Mouse (Mus musculus): Measurements from ENCODE around the gene Nfkbie.

The Nfkbie gene

GRCm38 (mm10) chr17:45559732-45560525 lies 4.4 kb downstream of the Nfkbie start:
- no peak for DNase-seq (ENCODE audit: low read depth, low spot score)

GRCm38 (mm10) chr17:45563216-45563615 lies 7.7 kb downstream of the Nfkbie start:
- peak; percentile 77 for DNase-seq (ENCODE audit: low read depth, low spot score)

GRCm38 (mm10) chr17:45563655-45564530 lies 8.4 kb downstream of the Nfkbie start, which contains the start of gene Slc35b2:
Slc35b2 (plus strand) TSS chr17:45563874.
- peak; percentile 91 for DNase-seq (ENCODE audit: low read depth, low spot score)

- peak; percentile 58 for DNase-seq (ENCODE audit: low read depth, low spot score)
Observed at GRCm38 (mm10) chr17:45564531-45565084, 9.1 kb downstream of the Nfkbie start.

- DNase-seq (ENCODE audit: low read depth, low spot score) = no peak
Observed at GRCm38 (mm10) chr17:45565103-45565502, 9.6 kb downstream of the Nfkbie start.

- DNase-seq (ENCODE audit: low read depth, low spot score) = no peak
Observed at GRCm38 (mm10) chr17:45566031-45566359, 10.5 kb downstream of the Nfkbie start.

- no peak for DNase-seq (ENCODE audit: low read depth, low spot score)
Observed at GRCm38 (mm10) chr17:45566360-45567161, 11.1 kb downstream of the Nfkbie start.

GRCm38 (mm10) chr17:45567162-45567601 lies 11.7 kb downstream of the Nfkbie start:
- no peak for DNase-seq (ENCODE audit: low read depth, low spot score)

- DNase-seq (ENCODE audit: low read depth, low spot score) = no peak
Observed at GRCm38 (mm10) chr17:45568990-45569389, 13.5 kb downstream of the Nfkbie start.

GRCm38 (mm10) chr17:45569999-45570398 lies 14.5 kb downstream of the Nfkbie start:
- DNase-seq (ENCODE audit: low read depth, low spot score) = no peak

GRCm38 (mm10) chr17:45572103-45573086 lies 16.9 kb downstream of the Nfkbie start:
- DNase-seq (ENCODE audit: low read depth, low spot score) = peak; percentile 82

- DNase-seq (ENCODE audit: low read depth, low spot score) = peak; percentile 99
Observed at GRCm38 (mm10) chr17:45573087-45573779, 17.7 kb downstream of the Nfkbie start, which contains the start of gene Hsp90ab1. Hsp90ab1 (minus strand) TSS chr17:45573271.

GRCm38 (mm10) chr17:45573780-45574123 lies 18.2 kb downstream of the Nfkbie start:
- peak; percentile 99 for DNase-seq (ENCODE audit: low read depth, low spot score)

GRCm38 (mm10) chr17:45574129-45574761 lies 18.7 kb downstream of the Nfkbie start:
- DNase-seq (ENCODE audit: low read depth, low spot score) = peak; percentile 86

- DNase-seq (ENCODE audit: low read depth, low spot score) = no peak
Observed at GRCm38 (mm10) chr17:45575123-45575897, 19.8 kb downstream of the Nfkbie start.

GRCm38 (mm10) chr17:45578242-45578641 lies 22.7 kb downstream of the Nfkbie start:
- DNase-seq (ENCODE audit: low read depth, low spot score) = no peak

GRCm38 (mm10) chr17:45578843-45579242 lies 23.3 kb downstream of the Nfkbie start:
- peak; percentile 50 for DNase-seq (ENCODE audit: low read depth, low spot score)

- DNase-seq (ENCODE audit: low read depth, low spot score) = no peak
Observed at GRCm38 (mm10) chr17:45579554-45579953, 24.1 kb downstream of the Nfkbie start.
